Mouse (Mus musculus) kidney, adult 2 months (tissue): ENCODE measurements at regions not wholly inside any gene's neighbourhood (a gene's known extent, or its start where the extent isn't known, plus 50 kb on each side); places are given as distances from the start of the nearest gene placed in this dataset.

Experiments
- CTCF ChIP-seq: fragments of 200-500 bp; conservative IDR thresholded peaks from 2 replicates; pipeline ENCODE4 v1.5.1; 2011; ENCODE audit warnings: low read depth, mild to moderate bottlenecking, control low read depth, low read length, moderate library complexity, mixed read lengths; ENCODE audit not compliant: insufficient read depth, insufficient read length
- POLR2A ChIP-seq: fragments of 200-500 bp; IDR thresholded peaks from one replicate; pipeline ENCODE4 v1.6.1; 2011; ENCODE audit warnings: low read depth, low read length, control low read depth

DNA sequence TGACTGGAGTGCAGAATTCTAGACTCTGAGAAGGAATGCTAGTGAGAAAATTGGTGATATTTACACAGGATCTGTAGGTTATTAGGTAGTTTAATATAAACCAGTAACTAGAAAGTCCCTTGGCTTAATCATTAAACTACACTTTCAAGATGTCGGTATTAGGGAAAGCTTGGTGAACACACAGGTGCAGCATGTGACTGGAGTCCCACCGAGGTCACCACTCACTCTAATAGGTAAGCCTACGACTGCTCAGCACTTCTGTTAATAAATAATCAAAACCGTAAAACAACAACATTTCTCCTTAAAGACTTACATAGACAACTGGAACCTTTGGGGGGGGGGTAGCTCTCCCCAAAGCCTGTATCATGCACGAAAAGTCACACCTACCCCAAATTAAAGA lies 125.1 kb downstream of the Polr2m start:
- TF ChIP-seq CTCF (no peak), POLR2A (no peak)
